Mouse (Mus musculus): ENCODE measurements around the gene Col27a1. TPM values are rescaled to one million over a fixed set of nuclear protein-coding genes. Genes with fewer than 3 reads are reported as not detected.

Col27a1 gene
- polyA plus RNA-seq, 1 experiment from 2014 or later, result 3.0 TPM

- H3K36me3 ChIP-seq, result peaks cover 9% of the 10 kb centered on the region
- H3K27me3 ChIP-seq, result no peaks in the 10 kb centered on the region
- no peak overlapping the region for H3K4me3 ChIP-seq
- H3K4me2 ChIP-seq, result no peak overlapping the region
- ATAC-seq (ENCODE audit: low read depth), result no peak
- H3K4me1 ChIP-seq (replicated peaks), result peaks cover 9% of the 10 kb centered on the region
- 85% methylated on average over 8 of the region's 8 CpGs for WGBS
- no peaks in the 10 kb centered on the region for H3K9me3 ChIP-seq
- H3K27ac ChIP-seq (replicated peaks), result no peak overlapping the region
- H3K9ac ChIP-seq, result no peak overlapping the region
Measured at GRCm38 (mm10) chr4:63323275-63323815, 109.5 kb downstream of the Col27a1 start.

- H3K9ac ChIP-seq, result no peak overlapping the region
- no peaks in the 10 kb centered on the region for H3K9me3 ChIP-seq
- H3K36me3 ChIP-seq, result no peaks in the 10 kb centered on the region
- ATAC-seq (ENCODE audit: low read depth), result no peak
- H3K4me3 ChIP-seq, result no peak overlapping the region
- H3K4me1 ChIP-seq (replicated peaks), result no peaks in the 10 kb centered on the region
- 96% methylated on average over 4 of the region's 4 CpGs for WGBS
- no peak overlapping the region for H3K27ac ChIP-seq (replicated peaks)
- H3K4me2 ChIP-seq, result no peak overlapping the region
- H3K27me3 ChIP-seq, result no peaks in the 10 kb centered on the region
Measured at GRCm38 (mm10) chr4:63333403-63333802, 119.6 kb downstream of the Col27a1 start.

- Histone ChIP-seq H3K4me3 (no peak overlapping the region), H3K9me3 (no peaks in the 10 kb centered on the region), H3K9ac (no peak overlapping the region), H3K4me1 (replicated peaks) (no peaks in the 10 kb centered on the region), H3K4me2 (no peak overlapping the region), H3K27me3 (no peaks in the 10 kb centered on the region), H3K27ac (replicated peaks) (no peak overlapping the region), H3K36me3 (no peaks in the 10 kb centered on the region)
- ATAC-seq (ENCODE audit: low read depth), result no peak
- 69% methylated on average over 3 of the region's 3 CpGs for WGBS
Measured at GRCm38 (mm10) chr4:63338414-63339076, 124.7 kb downstream of the Col27a1 start.

- H3K9me3 ChIP-seq, result no peaks in the 10 kb centered on the region
- no peak overlapping the region for H3K27ac ChIP-seq (replicated peaks)
- H3K4me2 ChIP-seq, result no peak overlapping the region
- 75% methylated on average over 4 of the region's 4 CpGs for WGBS
- no peak for ATAC-seq (ENCODE audit: low read depth)
- no peaks in the 10 kb centered on the region for H3K36me3 ChIP-seq
- H3K4me3 ChIP-seq, result no peak overlapping the region
- H3K9ac ChIP-seq, result no peak overlapping the region
- no peaks in the 10 kb centered on the region for H3K4me1 ChIP-seq (replicated peaks)
- H3K27me3 ChIP-seq, result no peaks in the 10 kb centered on the region
Measured at GRCm38 (mm10) chr4:63342491-63342890, 128.7 kb downstream of the Col27a1 start.

- Histone ChIP-seq H3K4me3 (no peak overlapping the region), H3K27ac (replicated peaks) (no peak overlapping the region), H3K9ac (no peak overlapping the region), H3K9me3 (no peaks in the 10 kb centered on the region), H3K27me3 (no peaks in the 10 kb centered on the region), H3K4me2 (no peak overlapping the region), H3K4me1 (replicated peaks) (no peaks in the 10 kb centered on the region), H3K36me3 (no peaks in the 10 kb centered on the region)
- WGBS, result 75% methylated on average over 3 of the region's 3 CpGs
- no peak for ATAC-seq (ENCODE audit: low read depth)
Measured at GRCm38 (mm10) chr4:63343608-63344007, 129.8 kb downstream of the Col27a1 start.

- no peak within 1 kb of the TSS for H3K4me2 ChIP-seq
- no peaks in the 10 kb centered on the region for H3K4me1 ChIP-seq (replicated peaks)
- H3K9me3 ChIP-seq, result no peaks in the 10 kb centered on the region
- 90% methylated on average over 8 of the region's 8 CpGs for WGBS
- no peaks in the 10 kb centered on the region for H3K36me3 ChIP-seq
- H3K9ac ChIP-seq, result no peak within 1 kb of the TSS
- H3K4me3 ChIP-seq, result no peak within 1 kb of the TSS
- no peak within 1 kb of the TSS for H3K27ac ChIP-seq (replicated peaks)
- H3K27me3 ChIP-seq, result no peaks in the 10 kb centered on the region
- no peak for ATAC-seq (ENCODE audit: low read depth)
Measured at GRCm38 (mm10) chr4:63344295-63344694, 130.5 kb downstream of the Col27a1 start, which contains the start of gene Orm1. Gene Orm1, plus strand, starts transcription at chr4:63344560.

- no peaks in the 10 kb centered on the region for H3K36me3 ChIP-seq
- H3K27ac ChIP-seq (replicated peaks), result no peak overlapping the region
- no peak overlapping the region for H3K9ac ChIP-seq
- H3K4me1 ChIP-seq (replicated peaks), result no peaks in the 10 kb centered on the region
- no peak overlapping the region for H3K4me3 ChIP-seq
- no peak for ATAC-seq (ENCODE audit: low read depth)
- H3K27me3 ChIP-seq, result no peaks in the 10 kb centered on the region
- H3K4me2 ChIP-seq, result no peak overlapping the region
- H3K9me3 ChIP-seq, result no peaks in the 10 kb centered on the region
Measured at GRCm38 (mm10) chr4:63345261-63345660, 131.5 kb downstream of the Col27a1 start.

- H3K4me2 ChIP-seq, result no peak overlapping the region
- WGBS, result 86% methylated on average over 4 of the region's 4 CpGs
Measured at GRCm38 (mm10) chr4:63346659-63347058, 132.9 kb downstream of the Col27a1 start.

GRCm38 (mm10) chr4:63348524-63348923 is 134.7 kb downstream of the Col27a1 start:
- no peak overlapping the region for H3K27ac ChIP-seq (replicated peaks)
- H3K9me3 ChIP-seq, result no peaks in the 10 kb centered on the region
- no peaks in the 10 kb centered on the region for H3K27me3 ChIP-seq
- H3K9ac ChIP-seq, result no peak overlapping the region
- 70% methylated on average over 6 of the region's 6 CpGs for WGBS
- ATAC-seq (ENCODE audit: low read depth), result no peak
- H3K36me3 ChIP-seq, result no peaks in the 10 kb centered on the region
- H3K4me1 ChIP-seq (replicated peaks), result no peaks in the 10 kb centered on the region
- no peak overlapping the region for H3K4me3 ChIP-seq
- no peak overlapping the region for H3K4me2 ChIP-seq

More at GRCm38 (mm10) chr4:63346659-63347058, 132.9 kb downstream of the Col27a1 start:
- no peak for ATAC-seq (ENCODE audit: low read depth)
- no peaks in the 10 kb centered on the region for H3K4me1 ChIP-seq (replicated peaks)
- H3K36me3 ChIP-seq, result no peaks in the 10 kb centered on the region
- H3K27me3 ChIP-seq, result no peaks in the 10 kb centered on the region
- no peaks in the 10 kb centered on the region for H3K9me3 ChIP-seq
- no peak overlapping the region for H3K4me3 ChIP-seq
- H3K27ac ChIP-seq (replicated peaks), result no peak overlapping the region
- H3K9ac ChIP-seq, result no peak overlapping the region

GRCm38 (mm10) chr4:63355877-63356665 is 142.3 kb downstream of the Col27a1 start, which contains the start of gene Orm3:
Gene Orm3, plus strand, starts transcription at chr4:63356162.
- Histone ChIP-seq H3K4me3 (no peak within 1 kb of the TSS), H3K27me3 (no peaks in the 10 kb centered on the region), H3K36me3 (no peaks in the 10 kb centered on the region), H3K9me3 (no peaks in the 10 kb centered on the region), H3K27ac (replicated peaks) (no peak within 1 kb of the TSS), H3K9ac (no peak within 1 kb of the TSS), H3K4me1 (replicated peaks) (peaks cover 6% of the 10 kb centered on the region), H3K4me2 (no peak within 1 kb of the TSS)
- no peak for ATAC-seq (ENCODE audit: low read depth)
- 84% methylated on average over 4 of the region's 4 CpGs for WGBS

- Histone ChIP-seq H3K4me1 (replicated peaks) (peaks cover 8% of the 10 kb centered on the region), H3K36me3 (no peaks in the 10 kb centered on the region), H3K9me3 (no peaks in the 10 kb centered on the region), H3K4me3 (no peak overlapping the region), H3K27ac (replicated peaks) (no peak overlapping the region), H3K9ac (no peak overlapping the region), H3K27me3 (no peaks in the 10 kb centered on the region), H3K4me2 (no peak overlapping the region)
- 64% methylated on average over 2 of the region's 2 CpGs for WGBS
- no peak for ATAC-seq (ENCODE audit: low read depth)
Measured at GRCm38 (mm10) chr4:63356981-63357570, 143.3 kb downstream of the Col27a1 start.

GRCm38 (mm10) chr4:63359861-63360260 is 146.1 kb downstream of the Col27a1 start:
- H3K9me3 ChIP-seq, result no peaks in the 10 kb centered on the region
- H3K27me3 ChIP-seq, result no peaks in the 10 kb centered on the region
- no peak overlapping the region for H3K27ac ChIP-seq (replicated peaks)
- 67% methylated on average over 6 of the region's 6 CpGs for WGBS
- ATAC-seq (ENCODE audit: low read depth), result no peak
- H3K4me1 ChIP-seq (replicated peaks), result peaks cover 8% of the 10 kb centered on the region
- no peak overlapping the region for H3K4me2 ChIP-seq
- H3K9ac ChIP-seq, result no peak overlapping the region
- H3K36me3 ChIP-seq, result no peaks in the 10 kb centered on the region
- H3K4me3 ChIP-seq, result no peak overlapping the region
